Mouse (Mus musculus): ENCODE results near the gene Krtap3-1. TPM values are rescaled to one million over a fixed set of nuclear protein-coding genes. Genes with fewer than 3 reads are reported as not detected.

Krtap3-1 gene
- polyA plus RNA-seq, 1 experiment from 2014 or later: not detected

DNA sequence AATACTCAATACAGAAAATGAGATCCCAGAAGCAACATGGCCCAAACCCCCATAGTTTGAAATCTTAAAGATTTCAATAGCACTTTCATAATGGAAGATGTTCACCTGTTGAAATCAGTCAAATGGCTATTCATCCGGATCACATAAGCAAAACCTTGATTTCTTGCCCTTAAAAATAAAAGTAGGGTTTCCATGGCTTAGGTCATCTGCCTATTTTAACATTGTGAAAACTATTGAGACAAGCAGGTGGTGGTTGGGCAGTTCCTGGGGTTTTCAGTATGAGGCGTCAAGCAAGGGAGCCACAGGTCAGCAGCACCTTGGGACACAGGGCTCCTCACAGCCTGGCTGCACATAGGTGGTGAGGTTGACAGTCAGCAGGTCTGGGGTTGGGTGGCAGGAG lies 10.2 kb downstream of the Krtap3-1 start:
- no peaks in the 10 kb centered on the region for H3K36me3 ChIP-seq (ENCODE audit: control insufficient read depth, insufficient read depth, low read length)
- H3K9me3 ChIP-seq (ENCODE audit: control insufficient read depth, low read length): no peaks in the 10 kb centered on the region
- 84% methylated on average over 2 of the region's 2 CpGs for WGBS
- no peak overlapping the region for H3K9ac ChIP-seq (ENCODE audit: low read length)
- no peaks in the 10 kb centered on the region for H3K27me3 ChIP-seq (ENCODE audit: control insufficient read depth, insufficient read depth, low read length)
- no peaks in the 10 kb centered on the region for H3K4me1 ChIP-seq (ENCODE audit: control insufficient read depth, insufficient read depth, low read length)
- no peak for DNase-seq (ENCODE audit: low spot score, missing footprints)
- H3K4me2 ChIP-seq: no peak overlapping the region
- ATAC-seq (ENCODE audit: low FRiP score): no peak
- no peak overlapping the region for H3K4me3 ChIP-seq (ENCODE audit: low read depth, low read length)
- H3K27ac ChIP-seq (ENCODE audit: low read depth, low read length): no peak overlapping the region

DNA sequence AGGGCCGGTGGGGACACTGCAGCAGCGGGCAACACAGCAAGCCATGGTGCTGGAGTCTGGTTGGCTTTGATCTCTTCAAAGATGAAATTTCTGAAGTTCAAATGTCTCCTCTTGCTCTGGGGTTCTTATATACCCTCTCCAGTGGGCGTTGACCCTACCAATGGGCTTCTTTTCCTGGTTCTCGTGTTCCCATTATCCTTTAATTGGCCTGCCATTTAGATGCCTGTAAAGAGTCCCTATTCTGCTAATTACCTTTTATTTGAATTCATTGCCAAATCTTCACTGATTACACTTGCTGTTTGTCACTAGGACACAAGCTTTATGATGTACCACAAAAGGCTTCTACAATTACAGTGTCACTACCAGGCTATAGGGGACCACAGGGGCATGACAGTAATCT lies 15.7 kb downstream of the Krtap3-1 start, which contains the start of gene Krtap3-3:
Gene Krtap3-3 (minus strand): TSS at position 101 of the 400 bp plus-strand sequence.
- Histone ChIP-seq H3K36me3 (ENCODE audit: control insufficient read depth, insufficient read depth, low read length) (no peaks in the 10 kb centered on the region), H3K4me2 (no peak within 1 kb of the TSS), H3K27me3 (ENCODE audit: control insufficient read depth, insufficient read depth, low read length) (no peaks in the 10 kb centered on the region), H3K4me3 (ENCODE audit: low read depth, low read length) (no peak within 1 kb of the TSS), H3K4me1 (ENCODE audit: control insufficient read depth, insufficient read depth, low read length) (no peaks in the 10 kb centered on the region), H3K9ac (ENCODE audit: low read length) (no peak within 1 kb of the TSS), H3K9me3 (ENCODE audit: control insufficient read depth, low read length) (no peaks in the 10 kb centered on the region), H3K27ac (ENCODE audit: low read depth, low read length) (no peak within 1 kb of the TSS)
- 81% methylated on average over 4 of the region's 4 CpGs for WGBS
- DNase-seq (ENCODE audit: low spot score, missing footprints) (no peak), ATAC-seq (ENCODE audit: low FRiP score) (no peak)

DNA sequence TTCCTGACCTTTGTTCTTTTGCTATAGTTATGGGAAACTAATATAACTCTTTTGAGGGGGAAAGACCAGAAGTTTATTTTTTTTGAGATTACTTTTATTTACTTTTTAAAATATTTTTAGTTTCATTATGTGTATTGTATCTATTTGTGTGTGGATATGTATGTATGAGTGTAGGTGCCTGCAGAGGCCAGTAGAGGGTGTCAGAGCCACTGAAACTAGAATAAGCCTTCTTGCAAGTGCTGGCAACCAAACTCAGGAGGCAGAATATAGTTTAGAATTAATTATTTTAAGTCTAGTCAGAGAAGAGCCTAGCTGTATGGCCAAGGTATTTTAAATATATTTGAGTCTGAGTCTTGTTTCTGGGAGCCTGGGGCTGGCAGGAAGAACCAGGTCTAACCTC lies 18.5 kb downstream of the Krtap3-1 start:
- no peak for DNase-seq (ENCODE audit: low spot score, missing footprints)
- no peaks in the 10 kb centered on the region for H3K36me3 ChIP-seq (ENCODE audit: control insufficient read depth, insufficient read depth, low read length)
- H3K27me3 ChIP-seq (ENCODE audit: control insufficient read depth, insufficient read depth, low read length): no peaks in the 10 kb centered on the region
- no peaks in the 10 kb centered on the region for H3K9me3 ChIP-seq (ENCODE audit: control insufficient read depth, low read length)
- no peak overlapping the region for H3K4me2 ChIP-seq
- H3K27ac ChIP-seq (ENCODE audit: low read depth, low read length): no peak overlapping the region
- ATAC-seq (ENCODE audit: low FRiP score): no peak
- no peak overlapping the region for H3K9ac ChIP-seq (ENCODE audit: low read length)
- no peaks in the 10 kb centered on the region for H3K4me1 ChIP-seq (ENCODE audit: control insufficient read depth, insufficient read depth, low read length)
- no peak overlapping the region for H3K4me3 ChIP-seq (ENCODE audit: low read depth, low read length)

DNA sequence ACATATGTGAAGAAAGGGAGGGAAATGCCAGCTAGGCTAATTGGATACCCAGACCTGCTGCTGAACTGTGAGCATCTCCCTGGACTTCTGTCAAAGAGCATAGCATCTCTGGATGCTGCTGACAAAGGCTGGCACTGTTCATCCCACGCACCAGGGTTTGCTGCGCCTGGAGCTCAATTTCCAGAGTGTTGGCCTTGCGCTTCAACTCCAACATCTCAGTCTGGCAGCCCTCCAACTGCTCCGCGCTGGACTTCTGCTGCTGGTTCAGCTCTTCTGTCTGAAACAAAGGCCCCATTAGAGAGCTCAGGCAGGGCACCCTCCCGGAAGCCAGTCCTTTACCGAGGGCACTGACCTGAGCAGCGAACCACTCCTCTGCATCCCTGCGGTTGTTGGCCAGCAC lies 26.7 kb downstream of the Krtap3-1 start:
- no peaks in the 10 kb centered on the region for H3K9me3 ChIP-seq (ENCODE audit: control insufficient read depth, low read length)
- no peak overlapping the region for H3K9ac ChIP-seq (ENCODE audit: low read length)
- no peak for ATAC-seq (ENCODE audit: low FRiP score)
- no peak overlapping the region for H3K4me3 ChIP-seq (ENCODE audit: low read depth, low read length)
- no peaks in the 10 kb centered on the region for H3K36me3 ChIP-seq (ENCODE audit: control insufficient read depth, insufficient read depth, low read length)
- no peak for DNase-seq (ENCODE audit: low spot score, missing footprints)
- no peaks in the 10 kb centered on the region for H3K4me1 ChIP-seq (ENCODE audit: control insufficient read depth, insufficient read depth, low read length)
- WGBS: 77% methylated on average over 9 of the region's 9 CpGs
- H3K27me3 ChIP-seq (ENCODE audit: control insufficient read depth, insufficient read depth, low read length): no peaks in the 10 kb centered on the region
- H3K27ac ChIP-seq (ENCODE audit: low read depth, low read length): no peak overlapping the region
- no peak overlapping the region for H3K4me2 ChIP-seq

DNA sequence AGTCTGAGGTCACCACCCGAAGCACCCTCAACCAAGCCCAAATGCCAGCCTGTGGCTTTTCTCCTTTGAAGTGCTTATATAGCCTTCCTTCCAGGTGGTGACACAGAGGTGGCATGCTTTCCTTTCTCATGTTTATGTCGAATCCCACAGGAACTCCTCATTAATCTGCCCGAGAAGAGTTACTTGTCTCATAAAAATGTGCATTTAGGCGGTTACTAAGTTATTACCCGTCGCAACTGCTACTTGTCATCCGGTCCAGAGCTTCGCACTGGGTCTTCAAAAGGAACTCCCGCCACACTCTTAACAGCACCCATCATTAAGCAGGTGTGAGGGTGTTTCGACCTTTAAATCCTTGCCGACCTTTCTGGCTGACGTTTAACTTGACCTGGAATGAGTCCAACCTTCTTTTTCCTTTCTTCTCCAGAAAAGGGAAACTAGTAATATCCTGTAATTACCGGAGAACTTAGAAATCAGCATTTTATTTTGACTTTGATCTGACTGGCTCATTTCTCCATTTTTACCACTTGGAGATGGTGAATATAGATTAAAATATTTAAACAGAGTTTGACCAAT lies 45.1 kb downstream of the Krtap3-1 start, which contains the start of gene Krt39:
Gene Krt39 (minus strand): TSS at position 51 of the 573 bp plus-strand sequence.
- ATAC-seq (ENCODE audit: low FRiP score): no peak
- no peak for DNase-seq (ENCODE audit: low spot score, missing footprints)
- Histone ChIP-seq H3K4me2 (no peak within 1 kb of the TSS), H3K4me1 (ENCODE audit: control insufficient read depth, insufficient read depth, low read length) (no peaks in the 10 kb centered on the region), H3K36me3 (ENCODE audit: control insufficient read depth, insufficient read depth, low read length) (no peaks in the 10 kb centered on the region), H3K27ac (ENCODE audit: low read depth, low read length) (no peak within 1 kb of the TSS), H3K9me3 (ENCODE audit: control insufficient read depth, low read length) (no peaks in the 10 kb centered on the region), H3K4me3 (ENCODE audit: low read depth, low read length) (no peak within 1 kb of the TSS), H3K27me3 (ENCODE audit: control insufficient read depth, insufficient read depth, low read length) (no peaks in the 10 kb centered on the region), H3K9ac (ENCODE audit: low read length) (no peak within 1 kb of the TSS)
- WGBS: 88% methylated on average over 13 of the region's 13 CpGs

Other genes starting within 250 kb of the Krtap3-1 start
- gene Krt25, start 243.7 kb downstream of the Krtap3-1 start, polyA plus RNA-seq (2014; fragmentation: Nextera tagmentation; extraction: Ambion mirVana): not detected in 2 replicates
- gene Krt26, start 228.7 kb downstream of the Krtap3-1 start, polyA plus RNA-seq (2014; fragmentation: Nextera tagmentation; extraction: Ambion mirVana): 0.68 and 0.94 TPM in 2 replicates
- not detected in 2 replicates for gene Krt27, start 215.5 kb downstream of the Krtap3-1 start, polyA plus RNA-seq (2014; fragmentation: Nextera tagmentation; extraction: Ambion mirVana)
- gene Krt28, start 191.7 kb downstream of the Krtap3-1 start, polyA plus RNA-seq (2014; fragmentation: Nextera tagmentation; extraction: Ambion mirVana): 0.26 and 0.61 TPM in 2 replicates
- 31.6 and 38.3 TPM in 2 replicates for gene Krt10, start 177.3 kb downstream of the Krtap3-1 start, polyA plus RNA-seq (2014; fragmentation: Nextera tagmentation; extraction: Ambion mirVana)
- gene Krt12, start 144.4 kb downstream of the Krtap3-1 start, polyA plus RNA-seq (2014; fragmentation: Nextera tagmentation; extraction: Ambion mirVana): not detected in 2 replicates
- 0.11 and 0.42 TPM in 2 replicates for gene Krt20, start 128.5 kb downstream of the Krtap3-1 start, polyA plus RNA-seq (2014; fragmentation: Nextera tagmentation; extraction: Ambion mirVana)
- gene Krt23, start 73.5 kb downstream of the Krtap3-1 start, polyA plus RNA-seq (2014; fragmentation: Nextera tagmentation; extraction: Ambion mirVana): 0.14 TPM in 1 of 2 replicates, not detected in the other
- not detected in 2 replicates for gene Krt39, start 45.3 kb downstream of the Krtap3-1 start, polyA plus RNA-seq (2014; fragmentation: Nextera tagmentation; extraction: Ambion mirVana)
- gene Krt40, start 23.5 kb downstream of the Krtap3-1 start, polyA plus RNA-seq (2014; fragmentation: Nextera tagmentation; extraction: Ambion mirVana): not detected in 2 replicates
- not detected in 2 replicates for gene Krtap3-3, start 15.8 kb downstream of the Krtap3-1 start, polyA plus RNA-seq (2014; fragmentation: Nextera tagmentation; extraction: Ambion mirVana)
- not detected in 2 replicates for gene Krtap3-2, start 9.8 kb downstream of the Krtap3-1 start, polyA plus RNA-seq (2014; fragmentation: Nextera tagmentation; extraction: Ambion mirVana)
- gene Gm11939, start 7.2 kb downstream of the Krtap3-1 start, polyA plus RNA-seq (2014; fragmentation: Nextera tagmentation; extraction: Ambion mirVana): not detected in 2 replicates
- gene Krtap1-5, start 14.4 kb upstream of the Krtap3-1 start, polyA plus RNA-seq (2014; fragmentation: Nextera tagmentation; extraction: Ambion mirVana): not detected in 2 replicates
- gene Krtap1-4, start 17.0 kb upstream of the Krtap3-1 start, polyA plus RNA-seq (2014; fragmentation: Nextera tagmentation; extraction: Ambion mirVana): not detected in 2 replicates
- gene Krtap1-3, start 24.7 kb upstream of the Krtap3-1 start, polyA plus RNA-seq (2014; fragmentation: Nextera tagmentation; extraction: Ambion mirVana): not detected in 2 replicates
- gene Krtap9-3, start 31.5 kb upstream of the Krtap3-1 start, polyA plus RNA-seq (2014; fragmentation: Nextera tagmentation; extraction: Ambion mirVana): not detected in 2 replicates
- gene Gm11938, start 36.7 kb upstream of the Krtap3-1 start, polyA plus RNA-seq (2014; fragmentation: Nextera tagmentation; extraction: Ambion mirVana): not detected in 2 replicates
- not detected in 2 replicates for gene Gm11937, start 43.6 kb upstream of the Krtap3-1 start, polyA plus RNA-seq (2014; fragmentation: Nextera tagmentation; extraction: Ambion mirVana)
- not detected in 2 replicates for gene Krtap2-4, start 48.2 kb upstream of the Krtap3-1 start, polyA plus RNA-seq (2014; fragmentation: Nextera tagmentation; extraction: Ambion mirVana)
- not detected in 2 replicates for gene Gm11562, start 53.8 kb upstream of the Krtap3-1 start, polyA plus RNA-seq (2014; fragmentation: Nextera tagmentation; extraction: Ambion mirVana)
- gene Krtap4-1, start 61.6 kb upstream of the Krtap3-1 start, polyA plus RNA-seq (2014; fragmentation: Nextera tagmentation; extraction: Ambion mirVana): not detected in 2 replicates
- gene Krtap4-2, start 68.5 kb upstream of the Krtap3-1 start, polyA plus RNA-seq (2014; fragmentation: Nextera tagmentation; extraction: Ambion mirVana): not detected in 2 replicates
- not detected in 2 replicates for gene Krtap4-7, start 77.5 kb upstream of the Krtap3-1 start, polyA plus RNA-seq (2014; fragmentation: Nextera tagmentation; extraction: Ambion mirVana)
- not detected in 2 replicates for gene Gm11555, start 83.6 kb upstream of the Krtap3-1 start, polyA plus RNA-seq (2014; fragmentation: Nextera tagmentation; extraction: Ambion mirVana)
- gene Gm11563, start 92.3 kb upstream of the Krtap3-1 start, polyA plus RNA-seq (2014; fragmentation: Nextera tagmentation; extraction: Ambion mirVana): not detected in 2 replicates
- not detected in 2 replicates for gene Krtap4-6, start 99.3 kb upstream of the Krtap3-1 start, polyA plus RNA-seq (2014; fragmentation: Nextera tagmentation; extraction: Ambion mirVana)
- gene Gm14190, start 124.1 kb upstream of the Krtap3-1 start, polyA plus RNA-seq (2014; fragmentation: Nextera tagmentation; extraction: Ambion mirVana): not detected in 2 replicates
- gene Gm14180, start 167.7 kb upstream of the Krtap3-1 start, polyA plus RNA-seq (2014; fragmentation: Nextera tagmentation; extraction: Ambion mirVana): not detected in 2 replicates
- gene Gm11595, start 206.3 kb upstream of the Krtap3-1 start, polyA plus RNA-seq (2014; fragmentation: Nextera tagmentation; extraction: Ambion mirVana): not detected in 2 replicates
- gene Krtap4-8, start 214.1 kb upstream of the Krtap3-1 start, polyA plus RNA-seq (2014; fragmentation: Nextera tagmentation; extraction: Ambion mirVana): not detected in 2 replicates
- gene Krtap4-9, start 218.6 kb upstream of the Krtap3-1 start, polyA plus RNA-seq (2014; fragmentation: Nextera tagmentation; extraction: Ambion mirVana): not detected in 2 replicates
- not detected in 2 replicates for gene Gm11596, start 226.8 kb upstream of the Krtap3-1 start, polyA plus RNA-seq (2014; fragmentation: Nextera tagmentation; extraction: Ambion mirVana)
- gene Gm11569, start 232.3 kb upstream of the Krtap3-1 start, polyA plus RNA-seq (2014; fragmentation: Nextera tagmentation; extraction: Ambion mirVana): not detected in 2 replicates
- not detected in 2 replicates for gene Gm11554, start 237.8 kb upstream of the Krtap3-1 start, polyA plus RNA-seq (2014; fragmentation: Nextera tagmentation; extraction: Ambion mirVana)
- gene Krtap4-13, start 243.3 kb upstream of the Krtap3-1 start, polyA plus RNA-seq (2014; fragmentation: Nextera tagmentation; extraction: Ambion mirVana): not detected in 2 replicates
- gene Gm11564, start 249.0 kb upstream of the Krtap3-1 start, polyA plus RNA-seq (2014; fragmentation: Nextera tagmentation; extraction: Ambion mirVana): not detected in 2 replicates

Measured in midbrain, embryonic 11.5 days (tissue).